Mouse (Mus musculus): ENCODE measurements around the gene Cpsf4l.

Cpsf4l gene

GRCm38 (mm10) chr11:113709731-113710256 is at the start of gene Cpsf4l:
Gene Cpsf4l (minus strand): TSS chr11:113710017.
- in situ Hi-C loops (cut with MboI): no loop called here

- in situ Hi-C loops (cut with MboI): no loop called here
Observed at GRCm38 (mm10) chr11:113758851-113759250, 49.0 kb upstream of the Cpsf4l start.

DNA sequence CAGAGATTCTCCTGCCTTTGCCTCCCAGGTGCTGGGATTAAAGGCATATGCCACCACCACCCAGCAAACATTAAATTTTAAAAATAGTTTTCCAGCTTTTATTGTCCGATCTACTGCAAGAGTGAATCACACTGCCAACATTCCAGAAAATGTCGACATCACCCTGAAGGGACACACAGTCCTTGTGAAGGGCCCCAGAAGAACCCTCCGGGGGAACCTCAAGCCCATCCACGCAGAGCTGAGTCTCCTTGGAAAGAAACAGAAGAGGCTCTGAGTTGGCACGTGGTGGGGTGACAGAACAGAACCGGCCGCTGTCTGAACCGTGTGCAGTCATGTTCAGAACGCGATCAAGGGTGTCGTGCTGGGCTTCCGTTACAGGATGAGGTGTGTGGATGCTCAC is 46.8 kb upstream of the Cpsf4l start:
- in situ Hi-C loops (cut with MboI): no loop called here

DNA sequence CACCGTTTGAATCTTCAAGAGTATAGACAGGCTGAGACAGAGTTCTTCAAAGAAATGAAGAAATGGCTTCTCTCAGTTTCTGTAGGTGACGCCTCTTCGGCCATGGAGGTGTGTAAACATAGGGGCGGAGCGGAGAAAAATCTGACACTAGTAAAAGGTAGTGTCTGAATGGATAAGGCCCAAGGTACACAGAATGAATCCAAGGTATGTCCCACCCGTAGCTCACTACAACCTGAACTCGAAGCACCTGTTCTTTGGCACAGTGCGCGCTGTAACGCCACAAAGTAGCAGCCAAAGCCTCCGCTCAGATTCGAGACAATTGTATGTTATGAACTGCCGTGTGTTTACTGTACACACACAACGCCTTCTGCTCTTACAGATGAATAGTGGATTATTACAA is 46.1 kb upstream of the Cpsf4l start:
- in situ Hi-C loops (cut with MboI): no loop called here

GRCm38 (mm10) chr11:113754845-113755244 is 45.0 kb upstream of the Cpsf4l start:
- in situ Hi-C loops (cut with MboI): no loop called here

- in situ Hi-C loops (cut with MboI): no loop called here
Observed at GRCm38 (mm10) chr11:113752685-113753430, 43.0 kb upstream of the Cpsf4l start.

DNA sequence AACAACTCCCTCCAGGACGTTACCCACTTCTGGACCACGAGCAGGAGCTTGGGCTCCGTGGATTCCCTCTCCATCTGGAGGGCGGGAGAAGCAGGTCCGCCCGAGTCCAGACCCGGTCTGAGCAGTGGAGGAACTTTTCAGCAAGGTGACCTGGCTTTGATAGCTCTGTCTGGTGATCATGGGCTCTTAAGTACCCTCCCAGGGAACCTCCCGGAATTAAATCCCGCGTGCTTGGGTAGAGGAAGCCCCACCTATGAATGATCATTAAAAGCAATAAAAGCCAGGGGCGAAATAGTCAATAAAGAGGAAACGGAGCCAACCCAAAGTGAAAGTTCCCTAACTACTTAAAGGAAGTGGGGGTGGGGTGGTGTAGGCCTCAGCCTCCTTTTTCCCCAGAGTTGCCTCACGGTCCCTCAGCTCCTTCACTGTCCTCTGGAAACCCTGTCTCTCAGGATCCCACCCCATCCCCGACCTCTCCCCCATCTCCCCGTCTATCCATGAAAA is 42.4 kb upstream of the Cpsf4l start:
- in situ Hi-C loops (cut with MboI): no loop called here

DNA sequence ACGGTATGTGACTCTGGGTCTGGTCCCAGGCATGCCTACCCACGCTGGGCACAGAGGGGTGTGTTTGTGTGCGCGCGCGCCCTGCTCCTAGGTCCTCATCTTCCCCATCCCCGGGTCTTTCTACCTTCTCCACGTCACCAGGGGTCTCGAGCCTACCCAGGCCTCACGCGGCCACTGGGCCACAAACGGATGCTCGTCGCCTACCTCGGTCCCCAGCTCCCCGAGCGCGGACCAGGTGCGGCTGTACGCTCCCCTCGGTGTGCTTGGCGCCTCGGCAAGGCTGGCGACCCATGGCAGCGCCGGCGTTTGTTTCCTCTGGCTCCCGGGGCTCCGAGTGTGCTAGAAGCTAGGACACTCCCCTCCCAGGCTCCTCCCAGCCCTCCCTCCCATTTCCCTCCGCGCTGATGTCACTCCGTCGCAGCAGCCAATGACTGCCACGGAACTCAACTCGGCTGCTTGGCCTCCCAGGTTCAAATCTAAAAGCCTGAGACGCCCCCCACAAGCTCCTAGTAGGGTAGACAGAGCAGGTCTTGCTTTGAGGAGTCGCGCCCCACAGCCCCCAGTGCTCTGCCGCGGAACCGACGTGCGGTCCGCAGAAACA is 41.8 kb upstream of the Cpsf4l start, which contains the start of gene Cdc42ep4:
Cdc42ep4 (minus strand) TSS at position 398 of the 601 bp plus-strand sequence.
- in situ Hi-C loops (cut with MboI): no loop called here

DNA sequence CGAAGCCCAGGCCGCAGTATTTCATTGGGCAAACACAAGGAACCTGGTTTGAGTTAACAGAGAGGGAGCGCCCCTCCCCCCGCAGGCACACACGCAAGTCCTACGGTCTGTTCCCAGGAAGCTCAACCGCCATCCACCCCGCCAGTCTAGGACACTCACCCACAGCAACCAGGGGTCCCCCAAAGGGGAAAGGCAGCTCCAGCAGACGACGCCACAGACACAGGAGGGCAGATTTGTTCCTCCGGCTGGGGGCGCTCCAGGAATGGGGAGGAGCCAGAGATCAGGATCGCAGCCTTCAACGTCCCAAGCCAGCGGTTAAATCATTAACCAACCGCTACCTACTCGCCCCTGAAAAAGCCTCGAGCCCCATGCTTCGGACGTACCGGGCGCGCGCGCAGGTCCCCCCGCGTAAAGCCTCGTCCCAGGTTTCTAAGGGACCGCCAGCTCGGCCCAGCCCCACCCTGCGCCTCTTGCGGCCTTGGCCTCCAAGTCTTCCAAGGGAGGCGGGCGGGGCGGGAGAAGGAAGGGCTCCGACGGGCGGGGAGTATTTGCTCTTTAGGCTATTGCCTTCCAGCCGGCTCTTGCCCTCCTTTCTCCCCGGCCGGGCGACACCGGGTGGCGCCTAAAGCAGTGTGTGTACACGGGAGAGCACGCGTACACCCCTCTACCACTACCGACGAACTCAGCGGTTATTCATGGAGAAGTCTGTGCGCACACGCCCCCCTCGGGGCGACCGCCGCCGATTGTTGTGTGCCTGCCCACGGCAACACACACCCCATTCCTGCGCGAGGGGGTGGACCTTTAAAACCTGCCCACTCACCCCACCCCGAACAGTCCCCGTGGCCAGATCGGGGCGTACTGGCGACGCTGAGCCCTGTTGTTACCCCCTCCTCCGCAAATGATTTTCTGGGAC is 41.0 kb upstream of the Cpsf4l start:
- in situ Hi-C loops (cut with MboI): no loop called here

DNA sequence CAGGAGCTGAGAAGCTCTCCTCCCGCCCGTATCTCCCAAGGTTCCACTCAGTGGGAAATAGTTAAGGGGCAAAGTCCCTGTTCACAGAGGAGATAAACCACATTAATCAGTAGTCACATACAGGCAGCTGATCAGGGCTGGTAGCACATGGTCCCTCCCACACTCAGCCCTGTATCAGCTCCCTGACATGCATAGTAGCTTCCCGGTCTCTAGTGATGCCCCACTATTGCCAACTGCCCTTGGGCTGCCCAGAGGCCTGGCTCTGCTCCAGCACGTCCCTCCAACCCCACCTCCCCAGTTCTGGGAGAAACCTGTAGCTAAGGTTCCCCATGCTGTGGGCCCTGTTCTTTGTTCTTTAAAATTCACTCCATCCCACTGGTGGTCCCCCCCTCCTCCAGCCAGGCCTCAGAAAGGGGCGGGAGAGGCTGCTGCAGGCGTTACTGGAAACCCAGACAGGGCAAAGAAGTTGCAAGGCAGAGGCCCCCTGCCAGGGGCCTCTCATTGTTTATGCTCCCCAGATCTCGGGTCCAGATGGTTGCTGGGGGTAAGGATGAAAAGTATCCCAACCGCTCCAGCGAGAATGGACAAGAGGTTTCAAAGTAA is 40.0 kb upstream of the Cpsf4l start:
- in situ Hi-C loops (cut with MboI): no loop called here

DNA sequence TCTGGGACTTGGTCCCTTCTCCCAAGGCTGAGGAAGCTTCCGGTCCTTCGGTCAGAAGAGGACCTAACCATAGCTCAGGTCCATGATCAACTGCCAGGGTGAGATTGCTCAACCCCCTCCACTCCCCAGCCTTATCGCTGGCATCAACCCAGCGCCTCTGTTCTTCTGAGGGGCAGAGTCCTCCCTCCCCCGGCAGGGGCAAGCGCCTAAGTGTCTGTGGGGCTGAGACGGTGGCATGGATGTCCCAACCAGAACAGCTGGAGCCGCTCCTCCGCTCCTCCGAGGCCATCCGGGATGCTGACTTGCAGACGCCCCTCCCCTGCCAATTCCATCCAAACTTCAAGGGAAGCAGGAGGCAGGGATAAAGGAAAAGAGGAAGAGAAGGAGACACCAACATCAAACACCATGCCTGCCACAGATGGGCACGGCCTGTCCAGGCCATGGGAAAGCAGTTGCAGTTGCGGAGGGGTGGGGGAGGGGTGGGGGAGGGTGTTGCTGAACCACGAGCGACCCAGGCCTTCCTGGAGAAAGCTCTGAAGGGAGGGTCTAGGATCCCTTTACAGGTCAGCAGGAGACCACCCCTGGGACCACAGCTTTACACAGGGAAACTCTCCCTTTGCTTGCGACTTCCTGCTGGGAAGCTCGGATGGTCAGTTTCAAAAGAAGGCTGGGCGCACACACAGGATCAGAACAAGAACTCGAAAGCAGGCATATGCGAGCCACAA is 39.1 kb upstream of the Cpsf4l start:
- in situ Hi-C loops (cut with MboI): no loop called here

DNA sequence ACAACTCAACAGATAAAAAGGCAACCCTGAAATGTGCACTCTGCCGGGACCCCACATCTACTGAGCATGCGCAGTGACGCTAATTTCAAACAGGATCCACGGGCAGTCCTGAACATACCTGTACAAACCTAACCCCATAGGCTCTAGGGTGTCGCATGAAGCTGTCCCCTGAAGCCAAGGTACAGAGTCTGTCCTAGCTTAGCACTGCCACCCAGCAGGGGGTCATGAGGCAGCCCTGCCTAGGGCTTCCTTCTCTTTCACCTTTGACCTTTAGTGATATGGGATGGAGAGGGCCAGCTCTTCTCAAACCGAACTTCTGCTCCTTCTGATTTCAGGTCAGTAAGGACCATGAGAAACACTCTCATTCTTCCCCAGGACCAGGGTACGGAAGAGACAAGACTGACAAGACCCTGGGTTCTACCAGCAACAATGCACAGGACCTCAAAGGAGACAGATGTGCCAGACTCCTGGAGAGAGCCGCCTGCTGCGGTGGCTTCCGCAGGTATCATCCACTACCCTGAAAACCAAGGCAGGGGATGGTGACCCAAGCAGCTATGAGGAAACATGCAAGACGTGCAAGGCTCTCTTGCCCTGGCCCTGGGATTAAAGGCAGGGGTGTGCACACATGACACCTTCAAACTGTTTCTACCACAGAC is 38.0 kb upstream of the Cpsf4l start:
- in situ Hi-C loops (cut with MboI): no loop called here

DNA sequence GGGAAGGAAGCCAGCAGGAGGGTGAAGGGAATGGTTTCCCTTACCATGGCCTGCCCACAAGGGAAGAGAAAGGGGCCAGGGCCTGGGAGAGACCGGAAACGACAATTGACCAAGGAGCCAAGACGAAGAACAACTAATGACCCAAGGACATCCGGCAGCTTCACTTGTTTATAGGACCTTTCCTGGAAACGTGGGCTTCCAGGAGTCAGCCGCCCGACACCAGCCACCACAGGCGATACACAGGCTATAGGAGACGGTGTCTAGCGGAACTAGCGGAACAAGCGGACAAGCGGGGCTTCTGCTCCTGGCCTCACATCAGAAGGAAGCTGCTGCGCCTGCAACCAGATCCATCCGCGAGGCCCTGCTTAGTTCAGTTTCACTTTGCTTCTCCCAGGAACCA is 37.2 kb upstream of the Cpsf4l start:
- in situ Hi-C loops (cut with MboI): no loop called here

- in situ Hi-C loops (cut with MboI): no loop called here
Observed at GRCm38 (mm10) chr11:113745961-113746360, 36.1 kb upstream of the Cpsf4l start.

- in situ Hi-C loops (cut with MboI): no loop called here
Observed at GRCm38 (mm10) chr11:113742998-113743397, 33.2 kb upstream of the Cpsf4l start.

- in situ Hi-C loops (cut with MboI): no loop called here
Observed at GRCm38 (mm10) chr11:113740100-113740499, 30.3 kb upstream of the Cpsf4l start.

GRCm38 (mm10) chr11:113739213-113739612 is 29.4 kb upstream of the Cpsf4l start:
- in situ Hi-C loops (cut with MboI): no loop called here

GRCm38 (mm10) chr11:113737912-113738311 is 28.1 kb upstream of the Cpsf4l start:
- in situ Hi-C loops (cut with MboI): no loop called here

- in situ Hi-C loops (cut with MboI): no loop called here
Observed at GRCm38 (mm10) chr11:113737553-113737854, 27.7 kb upstream of the Cpsf4l start.

GRCm38 (mm10) chr11:113736848-113737552 is 27.2 kb upstream of the Cpsf4l start:
- in situ Hi-C loops (cut with MboI): no loop called here

All from mature B cell (primary cell).